Mouse (Mus musculus): ENCODE data around the gene Abl1. TPM values are rescaled to one million over a fixed set of nuclear protein-coding genes. Genes with fewer than 3 reads are reported as not detected.
"Not testable (repeated sequence)": the region's sequence is repeated elsewhere in the genome, so short reads cannot be mapped to it uniquely, and the experiment has no call there.

The Abl1 gene
- total RNA-seq, 2 experiments from 2014 or later, result 39.7 to 40.5 TPM

- intact Hi-C loops (cut with DNase I), result loop anchor here (5.0 to 10.0 kb wide), 2 partner anchors 204 to 236 kb away; partner anchors contain the start of gene Lamc3
These were observed 7.0 kb upstream of the Abl1 start for GRCm38 (mm10) chr2:31681051-31681707.

DNA sequence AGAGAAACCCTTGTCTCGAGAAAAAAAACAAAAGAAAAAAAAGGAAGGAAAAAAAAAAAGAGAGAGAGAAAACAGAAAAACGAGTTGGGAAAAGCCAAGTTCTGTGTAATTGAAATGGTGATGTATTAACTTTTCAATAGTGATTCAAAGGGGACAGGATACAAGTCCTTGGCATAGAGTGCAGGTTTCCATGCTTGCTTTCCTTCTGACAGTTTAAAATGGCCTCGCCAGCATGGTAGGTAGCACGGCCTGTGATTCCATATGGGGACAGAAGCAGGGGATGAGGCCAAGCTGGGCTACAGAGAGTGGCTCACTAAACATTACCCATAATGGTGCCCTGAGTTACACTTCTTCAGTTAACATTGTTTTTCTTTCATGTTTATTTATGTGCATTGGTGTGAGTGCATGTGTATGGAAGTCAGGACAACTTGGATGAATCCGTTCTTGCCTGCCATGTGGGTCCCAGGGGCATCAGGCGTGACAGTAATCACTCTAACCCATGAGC, 6.4 kb upstream of the Abl1 start:
- intact Hi-C loops (cut with DNase I), result loop anchor here (5.0 to 10.0 kb wide), 2 partner anchors 203 to 236 kb away; partner anchors contain the start of gene Lamc3
- DNase-seq (ENCODE audit: extremely low spot score in 1 of 2, low spot score in 2 of 2), result no peak

More at GRCm38 (mm10) chr2:31681051-31681707, 7.0 kb upstream of the Abl1 start:
- DNase-seq (ENCODE audit: extremely low spot score in 1 of 2, low spot score in 2 of 2), result not testable (repeated sequence)

DNA sequence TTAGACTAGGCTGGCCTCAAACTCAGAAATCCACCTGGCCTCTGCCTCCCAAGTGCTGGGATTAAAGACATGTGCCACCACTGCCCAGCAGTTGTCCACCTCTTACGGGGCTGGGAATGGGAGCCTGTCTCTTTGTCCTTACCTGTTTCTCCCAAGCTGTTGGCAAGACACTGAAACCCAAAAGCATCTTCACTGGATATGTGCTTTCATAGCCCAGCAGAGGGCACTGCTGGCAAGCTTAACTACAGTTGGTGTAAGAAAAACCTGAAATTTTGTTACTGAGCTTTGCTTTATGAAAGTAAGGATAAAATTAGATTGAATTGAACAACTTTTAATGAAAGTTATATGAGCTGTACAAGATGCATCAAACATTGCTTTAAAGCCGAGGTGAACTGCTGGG, 4.5 kb upstream of the Abl1 start:
- intact Hi-C loops (cut with DNase I), result loop anchor here (5.0 to 10.0 kb wide), 2 partner anchors 201 to 234 kb away; partner anchors contain the start of gene Lamc3
- peak; percentile 64 to 65 for DNase-seq (ENCODE audit: extremely low spot score in 1 of 2, low spot score in 2 of 2)

DNA sequence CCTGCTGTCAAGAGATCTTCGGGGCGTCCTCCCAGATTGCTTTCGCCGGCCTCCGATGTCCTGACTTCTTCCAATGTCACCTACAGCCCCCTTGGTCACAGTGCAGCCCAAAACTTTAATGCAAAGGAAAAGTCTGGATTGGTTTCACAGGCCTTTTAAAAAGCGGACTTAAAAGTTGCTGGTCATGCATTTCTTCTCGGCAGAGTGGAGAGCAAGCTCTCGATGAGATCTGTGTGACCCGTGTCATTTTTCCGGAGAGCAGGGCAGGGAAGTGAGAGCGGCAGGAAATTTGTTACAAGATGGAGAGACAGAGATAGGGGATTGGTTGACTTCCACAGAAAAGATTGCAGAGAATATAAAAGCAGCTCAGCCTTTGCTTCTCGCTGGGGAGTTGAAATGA, 869 bp downstream of the Abl1 start:
- intact Hi-C loops (cut with DNase I), result loop anchor here (10.0 kb wide), 1 partner anchor 196 kb away; the partner anchor contains the start of gene Lamc3
- no peak for DNase-seq (ENCODE audit: extremely low spot score in 1 of 2, low spot score in 2 of 2)

DNA sequence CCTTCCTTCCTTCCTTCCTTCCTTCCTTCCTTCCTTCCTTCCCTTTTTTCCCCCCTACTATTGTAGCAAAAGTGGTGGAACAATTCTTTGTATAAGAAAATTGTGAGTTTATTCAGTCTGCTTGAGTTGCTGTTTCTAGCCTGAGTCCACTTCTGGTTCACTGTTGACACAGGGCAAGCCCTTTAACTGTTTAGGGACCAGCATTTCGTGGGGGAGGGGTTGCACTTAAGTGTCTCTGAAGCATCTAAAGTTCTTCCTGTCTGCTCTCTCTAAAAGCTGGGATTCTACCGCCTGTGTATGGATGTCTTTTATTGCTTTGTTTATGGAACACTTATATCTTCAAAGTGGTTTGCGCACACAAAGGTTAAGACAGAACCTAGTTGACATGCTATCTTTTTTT, 1.9 kb downstream of the Abl1 start:
- DNase-seq (ENCODE audit: extremely low spot score in 1 of 2, low spot score in 2 of 2), result no peak
- intact Hi-C loops (cut with DNase I), result no loop called here

- no peak for DNase-seq (ENCODE audit: extremely low spot score in 1 of 2, low spot score in 2 of 2)
- intact Hi-C loops (cut with DNase I), result no loop called here
These were observed 10.0 kb downstream of the Abl1 start for GRCm38 (mm10) chr2:31698209-31698608.

DNA sequence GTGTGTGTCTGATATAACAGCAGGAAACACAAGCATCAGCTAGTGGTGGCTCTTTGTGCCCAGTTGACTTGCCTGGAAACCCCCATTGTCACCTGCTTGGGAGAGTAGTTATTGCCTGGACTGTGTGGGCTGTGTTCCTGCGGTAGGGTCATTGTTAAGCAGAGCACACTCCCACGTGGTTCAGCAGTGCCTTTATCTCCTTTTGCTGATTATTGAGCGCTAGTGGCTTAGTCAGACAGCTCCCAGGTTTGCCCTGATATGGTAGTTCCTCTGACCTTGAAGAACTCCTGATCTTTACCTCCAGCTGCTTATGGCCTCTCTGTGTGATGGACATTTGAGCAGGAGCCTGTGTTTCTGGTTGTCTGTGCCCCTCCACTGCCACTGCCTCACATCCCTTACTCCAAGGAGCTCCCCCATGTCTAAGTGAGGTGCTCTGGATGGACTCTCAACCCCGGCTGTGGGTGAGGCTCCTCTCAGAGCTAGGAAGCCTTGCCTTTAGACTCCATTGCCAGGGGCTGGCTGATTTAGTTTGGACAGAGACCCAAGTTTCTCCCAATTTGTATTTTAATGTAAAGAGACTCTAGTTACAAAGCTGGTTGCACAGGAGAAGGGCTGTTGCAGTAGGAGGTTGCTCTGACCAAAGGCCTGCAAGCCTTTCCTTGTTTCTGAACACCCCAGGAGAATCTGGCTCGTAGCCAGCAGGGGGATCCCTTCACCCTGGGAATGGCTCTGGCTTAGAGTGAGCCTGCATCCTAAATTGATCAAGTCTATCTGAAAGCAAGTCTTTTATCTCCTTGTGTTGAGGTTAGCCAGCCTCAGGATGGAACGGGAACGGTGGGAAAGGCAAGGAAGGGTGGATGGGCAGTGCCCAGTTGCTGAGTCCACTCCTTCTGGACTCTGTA, 12.6 kb downstream of the Abl1 start:
- intact Hi-C loops (cut with DNase I), result loop anchor here (5.0 kb wide), 1 partner anchor 82 kb away; no protein-coding TSS in a partner anchor
- DNase-seq (ENCODE audit: extremely low spot score in 1 of 2, low spot score in 2 of 2), result no peak

DNA sequence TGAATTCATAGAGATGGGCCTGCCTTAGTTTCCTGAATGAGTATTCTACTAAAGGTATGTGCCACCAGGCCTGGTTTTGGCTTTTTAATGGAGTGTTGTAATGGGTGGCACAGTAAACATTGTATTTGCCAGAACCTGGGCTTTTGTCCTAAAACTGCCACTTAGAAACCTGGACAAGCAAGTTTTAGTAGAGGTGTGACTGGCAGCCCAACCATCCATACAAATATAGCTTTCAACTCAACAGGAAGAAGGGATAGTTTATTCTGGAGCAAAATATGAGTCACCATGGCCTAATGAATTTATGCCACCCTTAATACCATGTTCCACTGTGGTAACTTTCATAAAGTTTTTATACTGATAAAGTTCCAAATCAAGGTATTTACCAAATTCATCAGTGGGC, 15.1 kb downstream of the Abl1 start:
- intact Hi-C loops (cut with DNase I), result loop anchor here (5.0 kb wide), 1 partner anchor 79 kb away; no protein-coding TSS in a partner anchor

DNA sequence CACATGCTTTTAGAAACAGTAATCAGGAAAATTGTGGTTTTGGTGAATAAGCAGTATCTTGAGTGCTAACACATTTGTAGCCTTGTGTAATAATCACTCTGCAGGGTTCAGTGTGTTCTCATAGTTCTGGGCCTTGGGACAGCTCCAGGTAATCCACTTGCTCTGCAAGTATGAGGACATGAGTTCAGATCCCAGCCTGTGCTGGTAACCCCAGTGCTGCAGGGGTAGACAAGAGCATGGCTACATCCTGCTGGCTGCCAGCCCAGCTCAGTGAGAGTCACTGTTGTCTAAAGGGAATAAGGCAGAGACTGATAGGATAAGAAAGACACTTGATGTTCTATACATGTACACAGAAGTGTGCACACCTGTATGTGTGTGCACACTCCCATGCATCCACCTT, 17.7 kb downstream of the Abl1 start:
- no peak for DNase-seq (ENCODE audit: extremely low spot score in 1 of 2, low spot score in 2 of 2)
- intact Hi-C loops (cut with DNase I), result no loop called here

More for the DNA sequence above, 15.1 kb downstream of the Abl1 start:
- no peak for DNase-seq (ENCODE audit: extremely low spot score in 1 of 2, low spot score in 2 of 2)

- intact Hi-C loops (cut with DNase I), result no loop called here
- DNase-seq (ENCODE audit: extremely low spot score in 1 of 2, low spot score in 2 of 2), result no peak
These were observed 18.4 kb downstream of the Abl1 start for GRCm38 (mm10) chr2:31706531-31706930.

DNA sequence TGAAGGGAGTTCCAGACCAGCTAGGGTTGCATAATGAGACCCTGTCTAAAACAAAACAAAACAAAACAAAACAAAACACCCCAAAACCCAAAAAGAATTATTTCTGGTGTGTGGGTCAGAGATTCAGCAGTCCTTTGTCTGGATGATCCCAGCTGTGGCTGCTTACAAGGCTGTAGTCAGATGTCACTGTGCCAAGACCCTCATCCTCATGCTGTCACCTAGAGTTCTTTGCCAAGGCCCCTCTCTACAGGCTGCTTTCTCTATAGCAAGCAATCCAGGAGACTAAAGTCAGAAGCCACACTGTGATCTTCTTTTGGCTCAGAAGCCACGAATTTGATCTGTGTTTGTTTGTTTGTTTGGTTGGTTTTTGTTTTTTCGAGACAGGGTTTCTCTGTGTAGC, 24.5 kb downstream of the Abl1 start:
- intact Hi-C loops (cut with DNase I), result no loop called here
- DNase-seq (ENCODE audit: extremely low spot score in 1 of 2, low spot score in 2 of 2), result no peak

DNA sequence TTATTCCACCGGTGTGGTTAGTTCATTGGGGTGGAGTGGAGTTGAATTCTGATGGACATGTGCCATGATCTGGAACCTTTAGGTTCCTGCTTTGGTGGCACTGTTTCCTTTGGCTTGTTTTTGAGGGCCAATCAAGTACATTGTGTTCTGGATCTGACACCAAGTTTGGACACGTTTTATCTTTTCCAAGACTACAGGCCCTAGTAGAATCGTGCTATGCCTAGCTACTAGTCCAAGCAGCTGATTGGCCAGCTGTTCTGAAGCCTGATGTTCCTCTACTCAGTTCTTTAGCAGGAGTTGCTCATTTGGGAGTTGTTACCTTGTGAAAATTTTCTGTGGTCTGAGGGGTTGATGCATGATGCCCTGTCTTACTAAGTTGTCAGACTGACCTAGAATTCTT, 25.6 kb downstream of the Abl1 start:
- intact Hi-C loops (cut with DNase I), result no loop called here
- DNase-seq (ENCODE audit: extremely low spot score in 1 of 2, low spot score in 2 of 2), result no peak

GRCm38 (mm10) chr2:31714780-31715179, 26.6 kb downstream of the Abl1 start:
- no peak for DNase-seq (ENCODE audit: extremely low spot score in 1 of 2, low spot score in 2 of 2)
- intact Hi-C loops (cut with DNase I), result no loop called here

- intact Hi-C loops (cut with DNase I), result no loop called here
- no peak for DNase-seq (ENCODE audit: extremely low spot score in 1 of 2, low spot score in 2 of 2)
These were observed 27.8 kb downstream of the Abl1 start for GRCm38 (mm10) chr2:31715985-31716384.

DNA sequence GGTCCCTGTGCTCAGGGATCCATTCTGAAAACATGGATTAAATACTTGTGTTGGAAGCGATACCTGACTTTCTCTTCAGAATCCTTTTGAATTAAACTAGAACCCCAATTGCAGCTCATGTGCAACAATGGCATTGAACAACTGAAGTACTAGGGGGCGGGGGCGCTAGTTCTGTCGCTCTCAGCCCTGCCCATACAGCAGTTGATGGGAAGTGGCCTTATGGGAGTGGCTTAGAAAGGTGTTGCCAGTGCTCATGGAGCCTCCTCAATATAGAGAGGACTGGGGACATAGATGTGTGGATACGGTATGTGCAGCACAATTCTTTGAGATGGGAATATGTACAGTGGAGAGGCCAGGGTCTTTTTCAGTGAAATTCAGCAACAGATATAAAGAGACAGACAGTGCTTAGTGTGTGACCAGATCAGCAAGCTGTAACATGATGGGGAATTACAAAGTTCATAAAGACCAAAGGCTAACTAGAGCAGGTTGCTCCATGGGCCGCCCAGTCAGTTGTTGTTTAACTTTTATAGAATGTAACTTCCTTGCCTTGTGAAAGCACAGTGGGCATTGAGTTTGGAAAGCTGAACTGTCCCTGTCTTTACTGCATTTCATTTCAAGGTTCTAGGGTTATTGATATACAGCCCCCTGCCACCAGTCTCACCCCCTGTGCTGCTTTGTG, 31.2 kb downstream of the Abl1 start:
- DNase-seq (ENCODE audit: extremely low spot score in 1 of 2, low spot score in 2 of 2), result no peak
- intact Hi-C loops (cut with DNase I), result no loop called here

GRCm38 (mm10) chr2:31719944-31720343, 31.8 kb downstream of the Abl1 start:
- intact Hi-C loops (cut with DNase I), result no loop called here
- DNase-seq (ENCODE audit: extremely low spot score in 1 of 2, low spot score in 2 of 2), result no peak

- DNase-seq (ENCODE audit: extremely low spot score in 1 of 2, low spot score in 2 of 2), result peak in 1 of 2 experiments; percentile 35
- intact Hi-C loops (cut with DNase I), result no loop called here
These were observed 32.6 kb downstream of the Abl1 start for GRCm38 (mm10) chr2:31720783-31721182.

DNA sequence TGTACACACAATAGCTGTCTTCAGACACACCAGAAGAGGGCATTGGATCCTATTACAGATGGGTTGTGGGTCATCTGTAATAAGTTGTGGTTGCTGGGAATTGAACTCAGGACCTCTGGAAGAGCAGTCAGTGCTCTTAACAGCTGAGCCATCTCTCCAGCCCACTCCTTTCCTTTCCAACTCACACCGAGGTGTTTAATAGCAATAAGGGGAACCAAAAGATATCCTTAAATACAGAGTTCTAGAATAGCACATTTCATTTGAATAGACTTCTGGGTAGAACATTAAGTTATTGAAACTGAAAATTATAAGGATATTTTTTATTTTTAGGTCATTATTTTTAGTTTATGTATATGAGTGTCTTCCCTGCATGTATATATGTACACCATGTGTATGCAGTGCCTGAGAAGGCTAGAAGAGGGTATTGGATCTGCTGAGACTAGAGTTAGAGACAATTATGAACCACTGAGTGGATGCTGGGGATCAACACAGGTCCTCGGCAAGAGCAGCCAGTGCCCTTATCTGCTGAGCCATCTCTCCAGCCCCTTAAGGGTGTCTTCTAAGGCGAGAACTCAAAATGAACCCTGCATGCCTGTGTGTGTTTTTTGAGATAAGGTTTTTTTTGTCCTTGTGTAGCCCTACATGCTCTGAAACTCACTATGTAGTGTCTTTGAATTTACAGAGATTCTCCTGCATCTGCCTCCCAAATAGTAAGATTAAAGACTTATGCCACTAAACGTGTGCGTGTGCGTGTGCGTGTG, 36.7 kb downstream of the Abl1 start:
- no peak for DNase-seq (ENCODE audit: extremely low spot score in 1 of 2, low spot score in 2 of 2)

More for the DNA sequence above, 36.7 kb downstream of the Abl1 start:
- intact Hi-C loops (cut with DNase I), result no loop called here

Measured in left cerebral cortex, postnatal 10 days (tissue).